Mouse (Mus musculus): ENCODE data around the gene Mid1.
"Not testable (repeated sequence)": the region's sequence is repeated elsewhere in the genome, so short reads cannot be mapped to it uniquely, and the experiment has no call there.

Mid1 gene

DNA sequence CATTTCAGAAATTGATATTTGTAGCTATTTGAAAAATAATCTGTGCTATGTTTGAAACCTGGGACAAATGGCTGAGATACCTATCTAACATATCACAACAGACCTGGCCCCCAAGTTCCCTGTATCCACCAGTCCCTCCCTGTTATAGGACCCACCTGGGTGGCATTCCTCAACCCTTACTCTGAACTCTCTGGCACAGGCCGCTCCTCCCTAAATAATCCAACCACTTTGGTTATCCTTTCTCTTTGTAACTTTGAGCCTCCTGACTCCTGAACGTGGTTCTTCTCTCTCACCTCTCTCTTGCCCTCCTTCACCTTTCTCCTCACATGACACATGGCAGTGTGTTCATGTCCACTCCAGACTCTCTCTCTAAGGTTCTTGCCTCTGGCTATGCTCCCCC is 287.1 kb downstream of the Mid1 start:
- DNase-seq (ENCODE audit: low spot score), result not testable (repeated sequence)

DNA sequence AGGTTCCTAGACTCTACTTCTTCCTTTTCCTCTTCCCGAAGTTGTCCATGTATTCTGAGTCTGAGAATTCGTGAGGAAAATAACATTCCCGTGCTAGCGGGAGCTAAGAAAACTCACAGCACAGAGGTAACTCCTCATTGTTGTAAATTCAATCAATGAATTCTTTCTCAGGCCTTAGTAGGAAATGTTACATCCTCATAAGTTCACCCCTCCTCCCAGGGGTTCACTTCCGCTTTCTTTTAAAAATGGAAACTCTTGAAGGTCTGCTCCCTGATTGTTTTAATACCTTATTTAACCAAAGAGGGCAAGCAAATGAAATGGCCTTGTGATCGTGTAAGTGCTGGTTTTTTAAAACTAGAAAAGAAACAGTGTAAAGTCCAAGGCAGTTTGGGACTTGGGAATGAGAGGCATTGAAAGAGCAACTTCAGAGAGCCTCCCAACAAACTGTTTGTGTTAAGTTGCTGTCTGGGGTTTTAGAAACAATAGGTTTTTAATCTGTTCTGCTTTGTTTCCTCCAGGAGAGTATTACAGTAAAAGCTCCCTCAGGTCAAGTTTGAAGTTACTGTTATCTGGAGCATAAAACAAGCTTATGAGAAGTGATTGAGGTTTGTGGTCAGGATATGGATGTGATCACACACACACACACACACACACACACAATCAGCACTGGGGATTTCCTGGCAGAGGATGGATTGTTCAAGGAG is 287.9 kb downstream of the Mid1 start:
- DNase-seq (ENCODE audit: low spot score), result not testable (repeated sequence)

DNA sequence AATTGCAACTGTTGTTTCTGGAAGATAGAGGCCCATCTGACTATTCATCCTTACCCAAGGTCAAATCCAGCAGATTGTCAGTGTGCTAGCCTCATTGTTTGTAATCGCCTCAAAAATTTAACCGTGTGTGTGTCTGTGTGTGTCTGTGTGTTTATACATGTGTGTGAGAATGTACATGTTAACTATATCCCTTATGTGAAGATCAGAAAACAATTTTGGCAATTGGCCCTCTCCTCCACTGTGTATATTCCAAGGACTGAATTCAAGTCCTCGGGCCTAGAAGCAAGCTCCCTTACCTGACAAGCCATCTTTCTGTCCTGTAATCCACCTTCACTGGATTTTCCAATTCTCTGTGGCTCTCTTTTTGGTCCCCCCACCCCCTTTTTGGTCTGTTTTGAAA is 288.8 kb downstream of the Mid1 start:
- not testable (repeated sequence) for DNase-seq (ENCODE audit: low spot score)

DNA sequence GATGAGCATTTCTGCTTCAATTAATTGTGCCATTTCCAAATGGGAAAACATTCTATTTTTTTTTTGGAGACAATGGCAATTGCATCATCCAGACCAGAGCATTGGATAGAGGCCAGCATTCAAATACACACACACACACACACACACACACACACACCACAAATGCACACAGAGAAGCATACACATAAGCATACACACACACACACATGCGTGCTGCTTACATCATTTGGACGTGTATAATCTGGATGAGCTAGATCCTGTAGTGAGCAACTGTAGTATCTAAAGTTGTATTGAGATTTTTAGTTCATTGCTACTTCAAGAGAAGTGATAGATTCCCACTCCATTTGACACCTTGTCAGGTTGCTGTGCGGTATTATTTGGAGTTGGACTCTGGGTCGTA is 289.5 kb downstream of the Mid1 start:
- not testable (repeated sequence) for DNase-seq (ENCODE audit: low spot score)

DNA sequence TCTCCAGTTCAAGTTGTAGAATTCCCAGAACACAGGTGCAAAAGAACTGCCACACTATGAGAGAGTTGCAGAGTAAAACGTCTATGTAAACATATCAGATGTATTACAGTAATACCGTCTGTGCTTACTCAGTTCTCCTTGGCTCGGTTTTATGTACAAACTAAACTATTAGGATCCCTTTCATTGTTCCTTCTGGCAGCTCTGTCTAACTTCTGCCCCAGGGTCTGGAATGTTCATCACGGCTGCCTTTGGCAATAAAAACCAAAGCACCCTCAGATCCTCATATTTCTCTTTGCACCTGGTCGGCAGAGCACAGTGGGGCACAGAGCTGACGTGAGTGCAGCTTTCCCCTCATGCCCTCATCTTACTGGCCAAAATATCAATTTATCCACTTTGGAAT is 290.0 kb downstream of the Mid1 start:
- not testable (repeated sequence) for DNase-seq (ENCODE audit: low spot score)

DNA sequence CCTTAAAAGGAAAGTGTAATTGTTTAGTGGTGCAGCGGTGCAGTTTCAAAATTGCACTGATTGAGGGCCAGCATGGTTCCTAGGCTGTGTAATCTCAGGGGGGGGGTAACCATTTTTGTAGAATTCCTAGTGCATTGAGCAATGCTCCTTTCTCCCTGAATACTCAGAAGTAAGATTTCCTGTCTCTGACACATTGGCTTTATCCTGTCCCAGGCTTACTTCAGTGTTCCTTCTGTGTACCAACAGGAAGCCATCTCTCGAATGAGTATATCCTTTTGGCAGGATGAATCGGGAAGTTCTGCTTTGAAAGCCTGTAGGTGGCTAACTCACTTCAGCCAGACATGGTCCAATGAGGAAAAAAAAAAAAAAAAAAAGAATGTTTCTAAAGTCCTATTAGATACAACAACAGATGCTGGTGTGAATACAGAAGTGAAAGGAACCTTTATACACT is 290.7 kb downstream of the Mid1 start:
- DNase-seq (ENCODE audit: low spot score), result not testable (repeated sequence)

DNA sequence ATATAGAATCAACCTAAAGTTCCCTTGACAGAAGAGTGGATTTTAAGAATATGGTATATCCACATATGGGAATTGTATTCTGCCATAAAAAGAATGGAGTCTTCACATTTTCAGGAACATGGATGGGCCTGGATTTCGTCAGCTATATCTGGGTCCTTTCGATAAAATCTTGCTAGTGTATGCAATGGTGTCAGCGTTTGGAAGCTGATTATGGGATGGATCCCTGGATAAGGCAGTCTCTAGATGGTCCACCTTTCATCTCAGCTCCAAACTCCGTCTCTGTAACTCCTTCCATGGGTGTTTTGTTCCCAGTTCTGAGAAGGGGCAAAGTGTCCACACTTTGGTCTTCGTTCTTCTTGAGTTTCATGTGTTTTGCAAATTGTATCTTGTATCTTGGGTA is 291.3 kb downstream of the Mid1 start:
- DNase-seq (ENCODE audit: low spot score), result not testable (repeated sequence)

DNA sequence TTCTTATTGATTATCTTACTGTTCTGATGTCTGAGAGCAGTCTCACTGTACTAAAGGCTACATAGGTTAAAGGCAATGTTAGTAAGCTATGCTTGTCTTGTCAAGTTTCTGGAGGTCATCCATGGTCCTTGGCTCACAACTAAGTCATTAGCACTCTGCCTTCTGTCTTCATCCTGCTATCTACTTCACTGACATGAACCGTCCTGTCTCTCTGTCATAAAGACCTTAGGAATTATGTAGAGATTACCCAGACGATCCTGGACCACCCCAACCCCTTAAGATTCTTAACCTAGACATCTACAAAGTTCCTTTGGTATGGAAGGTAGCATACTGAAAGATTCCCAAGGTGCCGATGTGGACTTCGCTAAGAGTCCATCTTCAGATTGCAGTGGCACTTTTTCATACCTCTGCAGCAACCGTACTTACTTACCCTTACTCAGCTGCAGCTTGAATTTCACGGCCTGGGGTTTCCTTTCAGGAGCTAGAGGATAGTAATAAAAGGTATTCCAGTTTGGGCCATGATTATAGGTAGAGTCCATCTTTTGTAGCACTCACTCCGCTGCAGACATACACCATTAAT is 292.9 kb downstream of the Mid1 start:
- DNase-seq (ENCODE audit: low spot score), result not testable (repeated sequence)

DNA sequence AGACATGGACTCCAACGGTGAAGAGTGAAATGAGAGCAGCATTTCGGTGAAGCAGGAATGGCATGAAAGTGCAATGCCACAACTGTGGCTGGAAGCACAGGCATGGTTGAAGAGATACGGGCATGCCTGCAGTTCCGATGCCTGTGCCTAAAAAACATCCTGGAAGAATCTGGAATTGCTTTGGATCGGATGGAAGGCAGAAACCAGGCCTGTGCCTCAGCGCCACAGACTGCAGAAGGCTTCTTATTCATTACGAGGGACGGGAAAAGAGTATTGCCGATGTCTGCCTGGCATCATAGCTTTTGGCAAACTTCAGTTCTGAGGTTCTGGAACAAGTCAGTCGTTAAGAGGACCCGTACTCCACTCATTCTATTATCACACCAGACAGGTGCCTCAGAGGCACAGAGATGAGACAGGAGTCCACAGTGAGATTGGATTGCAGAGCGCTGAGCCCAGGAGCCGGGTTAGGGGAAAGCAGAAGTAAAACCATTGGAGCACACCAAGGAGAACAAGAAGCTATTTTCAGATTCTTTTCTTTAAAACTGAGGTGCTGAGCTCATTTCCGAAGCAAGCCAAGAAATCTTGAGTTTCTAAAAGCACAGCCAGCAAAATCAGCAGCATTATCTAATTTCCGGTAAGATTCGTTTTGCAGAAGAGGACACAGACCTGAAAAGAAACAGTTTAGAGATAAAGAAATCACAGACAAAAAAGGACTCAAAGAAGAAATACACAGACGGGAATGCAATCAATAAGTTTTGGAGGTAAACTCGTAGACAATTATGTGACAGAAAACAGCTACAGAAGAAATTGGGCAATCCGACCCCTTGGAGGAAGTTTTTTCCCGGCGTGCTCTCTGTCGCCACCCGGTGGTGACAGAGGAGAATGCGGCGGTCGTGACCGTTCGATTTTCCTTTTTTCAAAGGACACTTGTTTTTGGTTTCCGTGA is 293.7 kb downstream of the Mid1 start:
- DNase-seq (ENCODE audit: low spot score), result peak; percentile 59

DNA sequence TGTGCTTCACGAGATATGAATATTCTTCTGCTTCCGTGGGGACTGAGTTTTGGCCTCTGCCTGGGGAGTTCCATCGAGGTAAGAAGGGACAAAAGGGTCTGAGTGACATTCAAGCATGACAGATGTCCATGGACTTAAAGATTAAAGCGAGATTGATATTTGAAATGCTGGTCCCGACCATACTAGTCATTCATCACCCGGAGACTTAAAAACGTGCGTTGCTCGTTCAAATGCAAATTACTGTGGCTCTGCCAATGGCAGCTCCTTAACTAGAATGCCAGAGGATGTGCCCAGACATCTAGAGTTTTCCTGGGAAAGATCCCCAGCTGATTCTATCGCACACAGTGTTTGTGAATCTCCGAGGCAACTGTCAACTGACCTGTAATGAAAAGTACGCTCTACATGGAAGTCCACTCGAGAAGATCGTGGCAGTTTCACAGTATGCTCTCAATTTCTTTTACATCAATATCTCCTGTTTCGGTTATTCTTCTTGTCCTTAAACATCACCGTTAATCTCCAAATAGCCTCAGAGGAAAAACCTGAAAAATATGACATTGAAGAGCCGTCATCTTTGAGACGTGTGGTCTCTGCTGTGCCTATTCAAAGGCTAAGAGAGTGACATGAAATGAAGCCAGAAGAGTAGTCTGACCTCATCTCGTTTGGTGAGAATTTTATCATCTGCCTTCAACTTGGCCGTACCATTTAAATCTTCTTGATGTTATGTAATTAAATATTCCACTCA is 294.6 kb downstream of the Mid1 start:
- DNase-seq (ENCODE audit: low spot score), result not testable (repeated sequence)

DNA sequence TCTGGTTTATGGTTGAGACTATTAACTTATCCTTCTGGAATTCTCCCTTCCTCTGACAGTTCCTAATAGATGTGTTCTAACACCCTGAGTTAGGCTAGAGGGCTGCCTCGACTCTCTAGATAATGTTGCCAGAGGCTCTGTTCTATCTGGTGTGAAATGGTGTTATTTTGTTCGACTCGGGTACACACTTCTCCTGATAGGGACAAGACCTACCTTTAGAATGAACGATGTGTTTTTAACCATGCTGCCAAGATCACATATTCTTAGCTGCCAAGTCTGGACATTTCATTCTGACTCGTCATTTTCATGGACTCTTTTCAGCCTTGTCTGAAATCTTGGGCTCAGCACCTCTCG is 295.2 kb downstream of the Mid1 start:
- not testable (repeated sequence) for DNase-seq (ENCODE audit: low spot score)

DNA sequence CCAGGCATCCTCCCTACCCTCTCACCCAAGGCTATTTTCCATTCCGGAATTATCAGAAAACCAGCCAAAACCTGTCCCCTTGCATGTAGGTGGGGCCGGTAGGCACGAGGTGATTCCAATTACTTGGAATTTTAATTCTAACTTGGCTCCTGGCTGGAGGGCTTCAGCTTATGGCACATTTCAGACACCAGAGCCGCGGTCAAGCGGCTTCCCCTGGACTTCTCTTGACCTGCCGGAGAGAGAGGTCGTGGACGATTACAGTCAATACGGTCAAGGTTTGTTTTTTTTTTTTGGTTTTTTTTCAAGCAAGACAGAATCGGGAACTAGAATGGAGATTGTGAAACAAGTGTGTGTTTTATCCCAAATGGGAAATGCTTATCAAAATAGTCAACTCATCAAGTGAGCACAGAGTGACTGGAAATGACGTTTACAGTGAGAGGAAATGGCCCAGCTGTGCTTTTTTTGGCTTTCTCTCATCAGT is 295.9 kb downstream of the Mid1 start:
- DNase-seq (ENCODE audit: low spot score), result no peak

DNA sequence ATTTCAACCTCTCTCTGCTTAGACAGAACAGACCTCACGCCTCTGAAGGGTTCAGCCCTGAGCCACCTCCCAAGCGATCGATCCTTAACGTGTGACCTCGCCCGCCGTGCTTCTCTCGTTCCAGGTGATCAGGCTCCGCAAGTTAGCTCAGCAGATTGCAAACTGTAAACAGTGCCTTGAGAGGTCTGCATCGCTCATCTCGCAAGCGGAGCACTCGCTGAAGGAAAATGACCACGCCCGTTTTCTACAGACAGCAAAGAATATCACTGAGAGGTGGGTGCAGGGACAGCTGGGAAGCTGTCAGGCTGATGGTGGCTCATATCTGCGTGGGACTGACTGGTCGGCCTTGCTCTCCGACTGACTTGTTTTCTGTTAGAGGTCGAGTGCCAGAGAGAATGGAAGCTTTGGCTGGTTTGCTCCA is 296.8 kb downstream of the Mid1 start:
- peak; percentile 23 for DNase-seq (ENCODE audit: low spot score)

DNA sequence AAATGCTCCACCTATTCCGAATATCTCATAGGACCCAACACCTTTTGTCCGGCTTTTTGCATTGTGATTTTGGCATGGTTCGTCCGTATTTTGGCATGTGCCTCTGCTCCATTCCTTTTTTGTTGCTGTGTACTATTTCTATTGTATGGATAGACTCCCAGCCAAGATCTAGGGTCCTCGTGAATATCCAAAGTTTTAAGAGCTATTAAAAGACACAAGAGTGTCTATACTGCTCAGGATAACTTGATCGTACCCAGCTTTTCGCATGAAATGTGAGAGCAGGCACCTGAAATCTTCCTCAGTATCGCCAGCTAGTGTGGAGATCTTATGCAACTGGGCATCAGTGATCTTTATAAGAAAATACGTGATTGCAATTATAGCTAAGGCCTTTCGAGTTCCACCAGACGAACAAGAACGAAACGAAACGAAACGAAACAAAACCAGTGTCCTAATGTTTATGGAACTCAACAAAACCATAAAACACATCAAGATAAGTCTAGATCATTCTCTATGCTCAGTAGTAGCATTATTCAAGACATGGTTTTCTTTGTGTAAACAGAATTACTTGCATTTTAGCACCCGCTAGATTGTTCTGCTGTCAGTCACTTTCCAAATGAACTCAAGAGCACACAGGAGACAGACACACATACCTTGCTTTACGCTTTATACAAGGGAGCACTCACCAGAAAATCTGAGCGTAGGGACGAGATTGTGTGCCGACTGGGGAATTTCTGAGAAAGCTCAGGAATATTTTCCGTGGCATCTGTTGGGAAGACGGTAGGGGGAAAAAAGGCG is 297.8 kb downstream of the Mid1 start:
- DNase-seq (ENCODE audit: low spot score), result not testable (repeated sequence)

DNA sequence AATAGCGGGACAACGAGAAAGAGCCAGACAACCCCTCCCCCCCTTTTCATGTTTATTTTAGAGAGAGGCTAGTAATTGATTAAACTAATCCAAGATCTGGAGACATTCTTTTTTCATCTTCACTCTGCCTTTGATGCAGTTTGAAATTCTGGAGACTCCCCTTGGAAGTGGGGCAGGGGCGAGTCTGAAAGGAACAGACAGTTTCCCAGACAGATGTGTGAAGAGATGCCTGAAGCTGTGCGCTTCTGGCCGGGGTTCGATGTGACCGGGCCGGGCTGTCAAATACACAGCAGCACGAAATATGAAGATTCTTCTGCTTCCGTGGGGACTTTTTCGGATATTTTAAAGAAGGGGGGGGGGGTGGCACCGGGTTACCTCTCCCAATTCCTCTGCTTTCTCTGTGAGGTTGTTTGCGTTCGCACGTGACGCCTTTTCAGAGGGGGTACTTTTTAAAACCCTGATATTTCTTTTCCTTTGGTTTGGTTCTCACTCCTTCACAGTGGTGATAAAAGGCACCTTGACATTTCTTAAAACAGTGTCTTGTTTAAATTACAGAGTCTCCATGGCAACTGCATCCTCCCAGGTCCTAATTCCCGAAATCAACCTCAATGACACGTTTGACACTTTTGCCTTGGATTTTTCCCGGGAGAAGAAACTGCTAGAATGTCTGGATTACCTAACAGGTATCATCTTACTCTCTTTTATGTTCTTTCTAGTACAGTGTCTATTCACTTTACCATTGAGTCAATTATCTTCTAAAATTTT is 298.6 kb downstream of the Mid1 start:
- not testable (repeated sequence) for DNase-seq (ENCODE audit: low spot score)

DNA sequence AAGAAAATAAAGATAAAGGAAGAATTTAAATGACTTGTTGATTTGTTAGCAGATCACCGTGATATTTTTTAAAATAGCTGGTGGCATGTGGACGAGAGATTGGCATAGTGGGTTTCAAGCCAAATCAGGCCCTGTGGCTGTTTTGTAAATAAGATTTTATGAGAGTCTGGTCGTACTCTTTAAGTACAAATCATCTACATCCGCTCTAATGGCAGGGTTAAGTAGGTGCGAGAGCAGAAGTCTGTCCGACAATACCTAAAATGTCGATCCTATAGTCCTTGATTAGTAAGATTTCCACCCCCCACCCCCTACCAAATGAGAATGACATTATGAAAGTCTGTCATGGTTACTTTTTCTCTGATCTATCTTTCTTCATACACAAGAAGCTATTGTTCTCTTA is 299.3 kb downstream of the Mid1 start:
- DNase-seq (ENCODE audit: low spot score), result not testable (repeated sequence)

DNA sequence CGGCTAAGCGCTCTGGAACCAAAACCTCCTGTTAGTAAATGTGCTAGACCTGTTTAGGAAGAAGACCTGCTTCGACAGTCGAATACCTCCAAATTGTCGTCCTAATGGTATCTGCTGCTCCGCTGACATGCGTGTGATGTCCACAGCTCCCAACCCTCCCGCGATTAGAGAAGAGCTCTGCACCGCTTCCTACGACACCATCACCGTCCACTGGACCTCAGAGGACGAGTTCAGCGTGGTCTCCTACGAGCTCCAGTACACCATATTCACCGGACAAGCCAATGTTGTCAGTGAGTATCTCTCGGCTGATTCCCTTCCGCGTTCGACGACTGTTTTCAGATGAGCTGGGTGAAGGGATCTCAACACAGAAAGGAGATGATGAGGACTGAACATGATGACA is 299.9 kb downstream of the Mid1 start:
- not testable (repeated sequence) for DNase-seq (ENCODE audit: low spot score)

DNA sequence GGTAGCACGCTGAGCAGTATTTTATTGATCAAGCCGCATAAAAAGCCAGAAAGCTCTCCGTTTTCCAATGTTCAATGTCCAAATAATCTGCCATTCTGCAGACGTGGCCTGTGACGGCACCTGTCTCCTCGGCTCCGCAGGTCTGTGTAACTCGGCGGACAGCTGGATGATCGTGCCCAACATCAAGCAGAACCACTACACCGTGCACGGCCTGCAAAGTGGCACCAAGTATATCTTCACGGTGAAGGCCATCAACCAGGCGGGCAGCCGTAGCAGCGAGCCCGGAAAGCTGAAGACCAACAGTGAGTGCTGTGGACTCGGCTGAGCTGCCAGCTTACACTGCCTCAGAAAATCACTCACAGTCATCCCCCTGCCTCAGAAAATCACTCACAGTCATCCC is 300.8 kb downstream of the Mid1 start:
- peak; percentile 15 for DNase-seq (ENCODE audit: low spot score)

DNA sequence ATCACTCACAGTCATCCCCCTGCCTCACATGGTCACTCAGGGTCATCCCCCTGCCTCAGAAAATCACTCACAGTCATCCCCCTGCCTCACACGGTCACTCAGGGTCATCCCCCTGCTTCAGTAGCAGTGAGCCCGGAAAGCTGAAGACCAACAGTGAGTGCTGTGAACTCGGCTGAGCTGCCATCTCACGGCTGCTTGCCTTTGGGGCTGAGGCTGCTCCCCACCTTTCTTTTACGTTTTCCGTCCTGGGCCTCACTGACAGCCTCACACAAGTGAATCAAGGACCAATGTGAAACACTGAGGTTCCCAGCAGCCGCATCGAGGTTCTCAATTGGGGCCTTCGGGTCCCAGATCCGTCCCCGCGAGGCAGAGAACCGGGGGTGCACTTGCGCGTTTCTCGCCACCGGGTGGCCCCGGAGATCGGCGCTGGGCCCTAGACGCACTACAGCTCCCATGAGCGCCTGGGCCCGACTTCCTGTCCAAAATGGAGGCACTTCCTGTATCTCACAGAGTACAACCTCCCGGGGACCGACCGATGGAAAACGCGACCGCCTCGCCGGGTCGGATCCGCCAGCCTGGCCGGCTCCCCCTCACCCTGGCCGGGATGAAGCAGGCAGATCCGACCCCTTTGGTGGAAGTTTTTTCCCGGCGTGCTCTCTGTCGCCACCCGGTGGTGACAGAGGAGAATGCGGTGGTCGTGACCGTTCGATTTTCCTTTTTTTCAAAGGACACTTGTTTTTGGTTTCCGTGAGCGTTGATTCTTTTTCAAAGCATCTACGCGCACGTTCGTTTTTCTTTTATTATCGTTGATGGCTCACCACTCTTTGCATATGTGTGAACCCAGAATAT is 301.7 kb downstream of the Mid1 start:
- peak; percentile 68 for DNase-seq (ENCODE audit: low spot score)
